Mouse (Mus musculus) gonadal fat pad, adult 2 months (tissue): ENCODE data around the gene Rbbp8nl. TPM values are rescaled to one million over a fixed set of nuclear protein-coding genes. Genes with fewer than 3 reads are reported as not detected.

ENCODE experiments used
- DNase-seq: peaks from one replicate; pipeline ENCODE4 v3.0.0-alpha.2; 2012; ENCODE audit warnings: low read depth
- polyA plus RNA-seq: library from polyadenylated mRNA; depleted of rRNA; stranded (reverse); fragments of >200 nt; gene quantifications from 2 replicates; pipeline ENCODE4 v1.2.3, GENCODE M21; 2012; rRNA removed

Gene Rbbp8nl
- polyA plus RNA-seq, 1 experiment, result 3.6 TPM

DNA sequence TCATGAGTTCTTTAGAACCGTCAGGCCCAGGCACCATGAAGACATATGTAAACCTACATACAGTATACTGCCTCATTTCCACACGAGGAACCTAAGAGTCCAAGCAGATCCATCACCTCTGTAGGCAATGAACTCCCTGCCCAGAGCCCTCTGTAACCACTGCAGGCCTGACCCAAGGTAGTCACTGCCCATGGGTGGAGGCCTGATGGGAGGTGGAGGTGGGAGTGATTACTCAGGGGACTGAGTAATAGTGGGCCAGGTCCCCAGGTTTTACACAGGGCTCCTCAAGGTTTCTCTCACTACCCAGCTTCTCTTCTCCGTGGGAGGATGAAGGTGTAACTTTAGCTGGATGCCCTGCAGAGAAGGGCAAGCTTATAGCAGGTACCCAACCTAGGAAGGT lies 60.5 kb downstream of the Rbbp8nl start:
- no peak for DNase-seq

DNA sequence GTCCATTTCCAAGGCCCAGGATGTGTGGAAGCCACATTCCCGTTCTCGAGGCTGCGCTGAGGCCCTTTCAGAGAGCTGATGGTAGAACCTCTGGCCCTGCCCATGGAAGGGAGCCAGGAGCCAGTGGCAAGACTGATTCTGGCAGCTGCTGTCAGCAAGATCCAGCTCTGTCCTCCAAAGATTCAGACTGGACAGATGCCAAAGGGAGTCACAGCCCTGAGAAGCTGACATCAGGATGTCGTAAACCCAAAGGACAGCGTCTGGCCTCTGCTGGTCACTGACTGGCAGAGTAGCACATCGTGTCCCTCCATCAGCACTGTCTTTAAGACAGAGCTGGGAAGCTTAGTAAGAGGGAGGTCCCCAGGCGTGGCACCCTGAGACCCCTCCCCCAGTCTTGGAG lies 61.1 kb downstream of the Rbbp8nl start:
- no peak for DNase-seq

DNA sequence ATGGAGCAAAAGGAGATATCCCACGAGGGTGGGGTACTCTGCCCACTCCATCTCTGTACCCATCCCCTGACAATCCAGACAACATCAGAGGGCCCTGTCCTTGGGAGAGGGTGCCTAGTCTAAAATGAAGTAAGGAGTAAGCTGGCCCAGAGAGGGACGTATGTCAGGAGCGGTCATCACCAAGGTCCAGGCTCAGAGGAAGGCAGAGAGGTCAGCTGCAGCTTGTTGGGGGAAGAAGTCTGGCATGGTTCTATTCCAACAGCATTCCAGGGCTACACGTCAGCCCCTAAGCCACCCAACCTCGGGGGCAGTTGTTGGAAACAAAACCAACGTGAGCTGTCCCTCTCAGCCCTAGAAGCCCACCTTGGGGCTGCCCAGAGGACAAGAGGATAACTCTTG lies 61.6 kb downstream of the Rbbp8nl start:
- DNase-seq, result no peak

Other genes with a start within 250 kb of the Rbbp8nl start
- gene Psma7, start 247.4 kb downstream of the Rbbp8nl start, polyA plus RNA-seq, result 231 and 271 TPM in 2 replicates
- 39.2 and 58.7 TPM in 2 replicates for gene Ss18l1, start 247.4 kb downstream of the Rbbp8nl start, polyA plus RNA-seq
- gene Mtg2, start 219.3 kb downstream of the Rbbp8nl start, polyA plus RNA-seq, result 19.0 and 19.1 TPM in 2 replicates
- 1.4 and 1.5 TPM in 2 replicates for gene Hrh3, start 185.4 kb downstream of the Rbbp8nl start, polyA plus RNA-seq
- gene Osbpl2, start 170.6 kb downstream of the Rbbp8nl start, polyA plus RNA-seq, result 57.3 and 63.2 TPM in 2 replicates
- 103 and 106 TPM in 2 replicates for gene Adrm1, start 118.4 kb downstream of the Rbbp8nl start, polyA plus RNA-seq
- gene Lama5, start 64.0 kb downstream of the Rbbp8nl start, polyA plus RNA-seq, result 43.9 and 61.8 TPM in 2 replicates
- gene Rps21, start 32.5 kb downstream of the Rbbp8nl start, polyA plus RNA-seq, result 3,429 and 4,309 TPM in 2 replicates
- 30.8 and 33.2 TPM in 2 replicates for gene Cables2, start 16.4 kb downstream of the Rbbp8nl start, polyA plus RNA-seq
- gene Gata5, start 44.8 kb upstream of the Rbbp8nl start, polyA plus RNA-seq, result 0.57 and 0.70 TPM in 2 replicates
- gene Slco4a1, start 166.4 kb upstream of the Rbbp8nl start, polyA plus RNA-seq, result 47.9 and 50.4 TPM in 2 replicates
- 4.3 and 4.4 TPM in 2 replicates for gene Ntsr1, start 210.1 kb upstream of the Rbbp8nl start, polyA plus RNA-seq